Comparison of ENCODE assay signal across 23 mouse cellular contexts in the genomic region with DNA sequence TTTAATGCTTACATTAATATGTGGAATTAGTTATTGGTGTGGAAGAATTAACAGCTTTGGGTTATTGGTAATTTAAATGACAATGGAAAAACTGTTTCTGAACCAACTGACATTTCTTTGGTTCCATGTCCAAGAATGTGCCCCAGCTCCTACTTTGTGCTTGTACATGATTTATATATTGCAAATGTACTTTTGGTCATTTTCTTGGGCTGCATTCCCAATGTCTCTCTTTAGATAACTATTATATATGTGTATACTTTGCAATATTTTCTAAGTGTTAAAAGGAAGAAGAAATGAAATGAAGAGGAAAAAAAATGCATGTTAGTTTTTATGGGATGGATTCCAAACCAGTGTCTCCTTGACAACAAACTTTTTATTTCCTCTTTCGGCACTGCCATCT.
"Had no signal": no experiment of that assay in that cellular context is flagged by ENCODE, and none has a peak within 500 bp of the region (broad histone marks: within the 10 kb centered on the region; RNA-seq: fewer than 3 reads in every experiment).

No protein-coding gene starts in this region.

- H3K27me3 ChIP-seq: heart, embryonic 13.5 days; heart, embryonic 15.5 days; hindbrain, embryonic 15.5 days; limb, embryonic 13.5 days; limb, embryonic 15.5 days; liver, embryonic 12.5 days had no signal

- H3K4me1 ChIP-seq: heart, embryonic 13.5 days; heart, embryonic 15.5 days; hindbrain, embryonic 15.5 days; limb, embryonic 13.5 days; limb, embryonic 15.5 days; liver, embryonic 12.5 days had no signal

- H3K9me3 ChIP-seq: heart, embryonic 15.5 days; hindbrain, embryonic 15.5 days; limb, embryonic 13.5 days; limb, embryonic 15.5 days; liver, embryonic 12.5 days had no signal

- H3K36me3 ChIP-seq: heart, embryonic 13.5 days; heart, embryonic 15.5 days; hindbrain, embryonic 15.5 days; limb, embryonic 13.5 days; limb, embryonic 15.5 days; liver, embryonic 12.5 days had no signal

- DNase-seq: forebrain, postnatal 0 days; gastrocnemius, postnatal 14 days; gastrocnemius, postnatal 36 days; heart, adult 11 months; heart, adult 2 months; heart, postnatal 14 days; heart, postnatal 36 days; kidney, adult 11 months; kidney, adult 2 months; kidney, postnatal 14 days; kidney, postnatal 36 days; layer of hippocampus, adult 9-11 months; layer of hippocampus, postnatal 36 days; left cerebral cortex, postnatal 4 days had no signal

- ATAC-seq: forebrain, postnatal 0 days; hindbrain, postnatal 0 days; intestine, embryonic 16.5 days; liver, embryonic 12.5 days had no signal

- H3K27ac ChIP-seq: heart, adult 2 months; heart, embryonic 13.5 days; heart, embryonic 15.5 days; hindbrain, embryonic 15.5 days; hindbrain, postnatal 0 days; limb, embryonic 13.5 days; limb, embryonic 15.5 days; liver, embryonic 12.5 days had no signal

- H3K4me3 ChIP-seq: heart, adult 2 months; heart, embryonic 13.5 days; heart, embryonic 15.5 days; hindbrain, embryonic 15.5 days; limb, embryonic 13.5 days; limb, embryonic 15.5 days; liver, embryonic 12.5 days had no signal

- H3K4me2 ChIP-seq: heart, embryonic 11.5 days; heart, embryonic 13.5 days; heart, embryonic 15.5 days; hindbrain, embryonic 15.5 days; limb, embryonic 13.5 days; limb, embryonic 15.5 days; liver, embryonic 12.5 days had no signal

- H3K9ac ChIP-seq: forebrain, postnatal 0 days; heart, embryonic 13.5 days; heart, embryonic 15.5 days; hindbrain, embryonic 15.5 days; limb, embryonic 13.5 days; limb, embryonic 15.5 days; liver, embryonic 12.5 days had no signal
